Mouse (Mus musculus): ENCODE data around the gene Cd3g. TPM values are rescaled to one million over a fixed set of nuclear protein-coding genes. Genes with fewer than 3 reads are reported as not detected.

The Cd3g gene
- 1,000 to 10,000 TPM; 1,406 to 1,429 TPM for polyA plus RNA-seq (2017; shearing (Covaris generic))

GRCm38 (mm10) chr9:44980242-44980641 lies at the start of gene Cd3g:
Gene Cd3g, minus strand, starts transcription at chr9:44980431.

GRCm38 (mm10) chr9:45009180-45010078 lies 29.2 kb upstream of the Cd3g start, which contains the start of gene Cd3e:
Gene Cd3e, minus strand, starts transcription at chr9:45009627.

DNA sequence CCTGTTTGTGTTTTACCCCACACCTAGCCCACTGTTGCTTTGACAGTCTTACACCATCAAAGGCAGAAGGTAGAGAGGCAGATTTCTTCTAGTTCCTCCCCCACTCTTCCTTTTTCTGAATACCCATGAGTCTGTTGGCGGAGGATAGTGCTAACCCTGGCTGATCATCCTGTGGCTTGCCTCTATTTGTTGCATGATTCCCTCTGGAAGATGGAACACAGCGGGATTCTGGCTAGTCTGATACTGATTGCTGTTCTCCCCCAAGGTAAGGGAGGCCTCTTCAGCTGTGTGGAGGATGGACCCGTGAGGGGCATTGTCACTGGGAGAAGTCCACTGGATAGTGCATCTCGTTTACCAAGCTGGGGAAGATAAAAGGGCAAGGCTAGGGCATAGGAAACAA lies 1.4 kb upstream of the Cd3g start, which contains the start of gene Cd3d:
Gene Cd3d, plus strand, starts transcription at position 111 of the 400 bp plus-strand sequence.

GRCm38 (mm10) chr9:44965126-44965832 lies 15.0 kb downstream of the Cd3g start, which contains the start of gene Ube4a:
Gene Ube4a, minus strand, starts transcription at chr9:44965600.

DNA sequence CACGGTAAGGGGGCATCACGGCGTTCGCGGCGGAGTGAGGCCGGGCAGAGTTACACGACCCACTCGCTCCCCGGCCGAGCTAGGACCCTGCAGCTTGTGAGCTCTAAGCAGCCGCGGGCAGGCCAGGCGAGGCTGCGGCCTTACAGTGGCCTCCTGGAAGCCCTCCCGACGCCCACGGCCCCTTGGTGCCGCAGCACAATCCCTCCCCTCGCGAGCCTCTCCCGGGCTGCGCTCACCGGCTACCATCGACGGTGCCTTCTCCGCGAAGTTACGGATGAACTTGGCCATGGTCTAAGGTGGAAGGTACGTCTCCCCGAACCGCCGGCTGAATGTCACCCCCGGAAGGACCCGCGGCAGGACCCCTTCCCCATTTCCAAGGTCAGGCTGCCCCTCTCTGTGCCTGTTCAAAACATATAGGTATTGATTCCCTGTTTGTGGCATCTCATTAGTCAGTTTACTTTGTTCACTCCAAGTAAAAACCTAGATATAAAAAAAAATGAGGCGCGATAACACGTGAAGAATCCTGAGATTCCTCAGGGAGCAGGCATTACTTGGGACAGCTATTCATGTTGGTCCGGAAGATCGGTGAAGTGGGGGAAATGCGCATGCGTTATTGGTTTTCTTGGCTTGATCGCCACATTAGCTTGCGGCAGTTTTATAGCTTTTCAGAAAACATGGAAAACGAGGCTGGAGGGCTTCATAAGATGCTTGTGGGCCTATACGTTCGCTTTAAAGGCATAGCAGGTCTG lies 59.7 kb downstream of the Cd3g start, which contains the start of gene Atp5l:
Gene Atp5l, minus strand, starts transcription at position 369 of the 749 bp plus-strand sequence.

Other genes starting within 250 kb of the Cd3g start
- 1 to 10 TPM in 1 of 2 experiments, under 1 TPM in 1; 0.18 to 1.2 TPM for gene Phldb1, start 245.2 kb downstream of the Cd3g start, polyA plus RNA-seq (2017; shearing (Covaris generic))
- gene Arcn1, start 212.6 kb downstream of the Cd3g start, polyA plus RNA-seq (2017; shearing (Covaris generic)) = 100 to 1,000 TPM; 150 to 159 TPM
- gene Ift46, start 212.5 kb downstream of the Cd3g start, polyA plus RNA-seq (2017; shearing (Covaris generic)) = 10 to 100 TPM; 36.3 to 37.9 TPM
- under 1 TPM in 1 of 2 experiments, not detected in 1; 0.09 TPM for gene Tmem25, start 181.1 kb downstream of the Cd3g start, polyA plus RNA-seq (2017; shearing (Covaris generic))
- under 1 TPM in 1 of 2 experiments, not detected in 1; 0.24 TPM for gene Ttc36, start 177.4 kb downstream of the Cd3g start, polyA plus RNA-seq (2017; shearing (Covaris generic))
- gene Kmt2a, start 99.1 kb downstream of the Cd3g start, polyA plus RNA-seq (2017; shearing (Covaris generic)) = 10 to 100 TPM; 65.3 to 78.7 TPM
- 100 to 1,000 TPM; 431 to 474 TPM for gene Atp5l, start 59.7 kb downstream of the Cd3g start, polyA plus RNA-seq (2017; shearing (Covaris generic))
- gene Ube4a, start 14.8 kb downstream of the Cd3g start, polyA plus RNA-seq (2017; shearing (Covaris generic)) = 10 to 100 TPM; 34.1 to 51.6 TPM
- 1,000 to 10,000 TPM in 1 of 2 experiments, 100 to 1,000 TPM in 1; 999 to 1,041 TPM for gene Cd3d, start 1.4 kb upstream of the Cd3g start, polyA plus RNA-seq (2017; shearing (Covaris generic))
- 1,000 to 10,000 TPM; 1,185 to 1,542 TPM for gene Cd3e, start 29.2 kb upstream of the Cd3g start, polyA plus RNA-seq (2017; shearing (Covaris generic))
- gene Mpzl2, start 59.4 kb upstream of the Cd3g start, polyA plus RNA-seq (2017; shearing (Covaris generic)) = under 1 TPM; 0.05 to 0.34 TPM
- gene Mpzl3, start 74.8 kb upstream of the Cd3g start, polyA plus RNA-seq (2017; shearing (Covaris generic)) = 10 to 100 TPM; 16.8 to 18.0 TPM
- 10 to 100 TPM in 1 of 2 experiments, 1 to 10 TPM in 1; 9.3 to 64.5 TPM for gene Jaml, start 98.8 kb upstream of the Cd3g start, polyA plus RNA-seq (2017; shearing (Covaris generic))
- gene Scn2b, start 137.4 kb upstream of the Cd3g start, polyA plus RNA-seq (2017; shearing (Covaris generic)) = under 1 TPM in 1 of 2 experiments, not detected in 1; 0.10 TPM
- gene Scn4b, start 158.0 kb upstream of the Cd3g start, polyA plus RNA-seq (2017; shearing (Covaris generic)) = under 1 TPM; 0.17 TPM
- gene BC049352, start 201.6 kb upstream of the Cd3g start, polyA plus RNA-seq (2017; shearing (Covaris generic)) = 1 to 10 TPM in 1 of 2 experiments, under 1 TPM in 1; 0.55 to 3.8 TPM
- not detected for gene Tmprss4, start 223.7 kb upstream of the Cd3g start, polyA plus RNA-seq (2017; shearing (Covaris generic))